8 mouse cellular contexts compared by ENCODE assay signal in the genomic region with DNA sequence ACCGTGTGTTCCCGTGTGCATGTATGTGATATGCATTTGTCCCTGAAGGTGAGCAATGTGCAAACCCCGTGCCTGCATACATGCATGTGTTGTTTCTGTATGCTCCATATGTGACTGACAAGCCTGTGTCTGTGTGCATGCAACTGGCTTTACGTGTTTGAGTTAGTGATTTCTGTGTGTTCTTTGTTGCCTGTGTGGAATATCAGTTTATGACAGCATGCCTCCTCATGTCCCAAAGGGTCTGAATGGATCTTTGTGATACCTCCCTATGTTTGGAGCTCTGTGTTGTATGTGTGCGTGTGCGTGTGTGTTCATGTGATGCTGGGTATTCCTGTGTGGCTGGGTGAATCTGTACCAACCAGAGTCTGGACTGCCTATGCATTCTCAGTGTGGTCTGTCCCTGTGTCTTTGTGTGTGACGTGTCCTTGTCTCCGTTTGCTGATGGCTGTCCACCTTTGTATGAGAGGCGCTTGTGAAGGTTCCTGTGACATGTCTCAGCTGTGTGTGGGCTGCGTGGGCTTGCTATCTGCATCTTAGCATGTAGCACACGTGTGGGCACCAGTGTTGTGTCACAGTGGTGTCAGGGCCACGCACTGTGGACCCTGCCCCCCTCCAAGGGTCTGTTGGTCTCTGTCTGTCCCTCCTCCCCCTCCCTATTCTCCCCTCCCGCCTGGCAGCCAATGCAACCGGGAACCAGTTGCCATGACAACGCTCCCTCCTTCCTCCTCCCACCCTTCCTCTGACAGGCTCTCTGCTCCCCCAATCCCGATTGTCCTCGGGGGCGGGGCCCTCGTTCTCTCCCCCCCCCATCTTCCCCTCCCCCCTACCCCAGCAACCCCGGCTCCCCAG. TPM values are rescaled to one million over a fixed set of nuclear protein-coding genes. Genes with fewer than 3 reads are reported as not detected.
DNase-seq lines count a peak whose midpoint lies in the region; ATAC-seq and TF ChIP-seq lines count a peak whose summit lies in the region.

Sult2b1 (minus strand) TSS at position 146 of the 849 bp plus-strand sequence.

- no peaks in the 10 kb centered on the region for H3K36me3 ChIP-seq in liver, embryonic 15.5 days (replicated peaks)
- peaks cover 9% of the 10 kb centered on the region for H3K36me3 ChIP-seq in stomach, embryonic 14.5 days (ENCODE audit: control insufficient read depth, insufficient read depth, low read length)

- no peak for DNase-seq in lung, adult 2 months
- no peak for DNase-seq in lung, adult 18-20 months
- DNase-seq in cerebellum, adult 9-10 months = peak; percentile 96
- DNase-seq in frontal cortex, postnatal 14 days (ENCODE audit: low spot score in 2 of 2) = peak; percentile 85 to 88
- peak; percentile 94 for DNase-seq in layer of hippocampus, adult 11-12 months (ENCODE audit: low spot score)
- DNase-seq in thymus, postnatal 0 days (ENCODE audit: low spot score) = no peak

- H3K27ac ChIP-seq in liver, embryonic 15.5 days (replicated peaks) = no peak within 1 kb of the TSS
- no peak within 1 kb of the TSS for H3K27ac ChIP-seq in stomach, embryonic 14.5 days (ENCODE audit: low read length)

- no peak for TF ChIP-seq POLR2A in lung, adult 2 months (IDR thresholded peaks at IDR 0.05; ENCODE audit: borderline replicate concordance, extremely low read depth, low read depth, low read length)

- ATAC-seq in liver, embryonic 15.5 days (ENCODE audit: insufficient read depth) = no peak
- ATAC-seq in stomach, embryonic 14.5 days (ENCODE audit: insufficient number of reproducible peaks, insufficient read depth, low FRiP score, low read depth) = peak; percentile 10; the same call in 1 of the 2 replicates

- H3K4me2 ChIP-seq in liver, embryonic 15.5 days = peak within 1 kb of the TSS; percentile 72
- H3K4me2 ChIP-seq in stomach, embryonic 14.5 days (replicated peaks; ENCODE audit: low read depth, low read length) = peak within 1 kb of the TSS; percentile 84

- 28% methylated on average over 20 of the region's 20 CpGs for WGBS in lung, adult 2 months
- WGBS in liver, embryonic 15.5 days (ENCODE audit: insufficient replicate concordance) = 23% methylated on average over 20 of the region's 20 CpGs
- 22% methylated on average over 20 of the region's 20 CpGs for WGBS in stomach, embryonic 14.5 days

- H3K9ac ChIP-seq in liver, embryonic 15.5 days = peak within 1 kb of the TSS; percentile 23; the same call in 1 of the 2 replicates
- peak within 1 kb of the TSS; percentile 34 for H3K9ac ChIP-seq in stomach, embryonic 14.5 days (replicated peaks; ENCODE audit: low read depth, low read length)

- no peaks in the 10 kb centered on the region for H3K9me3 ChIP-seq in liver, embryonic 15.5 days (replicated peaks)
- no peaks in the 10 kb centered on the region for H3K9me3 ChIP-seq in stomach, embryonic 14.5 days (ENCODE audit: control insufficient read depth, low read depth, low read length)

- H3K27me3 ChIP-seq in liver, embryonic 15.5 days = peaks cover 81% of the 10 kb centered on the region
- no peaks in the 10 kb centered on the region for H3K27me3 ChIP-seq in stomach, embryonic 14.5 days (ENCODE audit: control insufficient read depth, insufficient read depth, low read length)

- TF ChIP-seq CTCF in lung, adult 2 months (IDR thresholded peaks at IDR 0.05; ENCODE audit: insufficient read depth, low read length) = no peak

- peak within 1 kb of the TSS; percentile 74 for H3K4me3 ChIP-seq in lung, adult 2 months (replicated peaks; ENCODE audit: extremely low read depth, low read depth, low read length)
- peak within 1 kb of the TSS; percentile 56 for H3K4me3 ChIP-seq in liver, embryonic 15.5 days (replicated peaks)
- peak within 1 kb of the TSS; percentile 56 for H3K4me3 ChIP-seq in stomach, embryonic 14.5 days (ENCODE audit: low read depth, low read length)

- H3K4me1 ChIP-seq in lung, adult 2 months (ENCODE audit: control insufficient read depth, insufficient read depth, low read length) = no peaks in the 10 kb centered on the region
- peaks cover 18% of the 10 kb centered on the region for H3K4me1 ChIP-seq in liver, embryonic 15.5 days (replicated peaks)
- H3K4me1 ChIP-seq in stomach, embryonic 14.5 days (ENCODE audit: control insufficient read depth, insufficient read depth, low read length) = peaks cover 24% of the 10 kb centered on the region

RNA-seq across cellular contexts. Expression of gene Sult2b1, which starts in this region (rescaled TPM):
- 5.5 and 19.3 TPM in 2 replicates for polyA plus RNA-seq in lung, adult 2 months (2012; rRNA removed)
- polyA plus RNA-seq in liver, embryonic 15.5 days (2015; fragmentation: Nextera tagmentation; extraction: Ambion mirVana) = 0.07 and 0.22 TPM in 2 replicates
- 2.8 and 3.6 TPM in 2 replicates for polyA plus RNA-seq in stomach, embryonic 14.5 days (2014; fragmentation: Nextera tagmentation; extraction: Ambion mirVana)
- 4.1 and 5.8 TPM in 2 replicates for polyA plus RNA-seq in thymus, postnatal 0 days (2015; fragmentation: Nextera tagmentation; extraction: Ambion mirVana)

Comparison
In these comparisons a context has a peak if more than half of its experiments do, and no peak if none do; other contexts are left out.
1. DNase-seq: peak in cerebellum, adult 9-10 months (single experiment), frontal cortex, postnatal 14 days (2 of 2) and layer of hippocampus, adult 11-12 months (single experiment); none in lung, adult 2 months (single experiment), lung, adult 18-20 months (0 of 2) and thymus, postnatal 0 days (single experiment).
2. Peak in every context shown above with its lines, with median percentiles within 50 percentile points of each other: H3K4me3 ChIP-seq.